Mouse (Mus musculus) E14TG2a.4 (cell line): ENCODE results near the gene Clasp1.

ENCODE experiments used
- CTCF ChIP-seq: conservative IDR thresholded peaks from 2 replicates; pipeline ENCODE4 v1.5.1; 2014; ENCODE audit warnings: low read length
- NANOG ChIP-seq: IDR thresholded peaks from 2 replicates; pipeline ENCODE4 v1.6.1; 2014; ENCODE audit warnings: borderline replicate concordance, low read length, mixed read lengths
- POU5F1 ChIP-seq: IDR thresholded peaks from 2 replicates; pipeline ENCODE4 v1.6.1; 2014; ENCODE audit warnings: low read length, borderline replicate concordance

DNA sequence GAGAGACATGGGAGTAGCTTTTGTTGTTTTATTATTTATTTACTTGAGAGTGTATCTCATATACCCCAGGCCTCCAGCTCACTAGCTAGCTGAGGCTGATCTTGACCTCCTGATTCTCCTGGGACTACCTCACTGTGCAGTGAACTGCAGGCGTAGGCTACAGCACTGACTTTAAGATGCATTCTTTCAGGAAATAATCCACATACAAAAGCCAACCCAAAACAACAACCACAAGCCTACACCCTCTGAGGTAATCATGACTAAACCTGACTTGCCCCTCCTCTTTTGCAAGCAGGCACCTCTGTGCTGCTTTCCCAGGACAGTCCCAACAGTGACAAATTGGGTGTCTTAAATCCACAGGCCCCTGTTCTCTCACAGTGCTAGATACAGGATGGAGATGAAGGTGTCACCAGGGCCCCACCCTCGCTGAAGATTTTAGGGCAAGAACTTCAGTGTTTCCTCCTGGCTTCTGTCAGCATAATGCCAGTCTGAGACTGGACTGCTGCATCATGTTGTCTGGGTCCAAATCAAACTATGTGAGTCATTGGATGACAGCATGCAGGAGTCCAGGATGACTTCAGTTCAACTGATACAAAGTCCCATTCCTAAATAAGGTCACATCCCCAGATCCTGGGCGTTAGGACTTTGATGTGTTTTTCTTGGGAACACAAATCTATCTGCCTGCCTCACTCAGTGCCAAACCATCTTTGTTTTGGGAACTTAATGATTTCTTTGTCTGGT is 20.0 kb upstream of the Clasp1 start:
- TF ChIP-seq CTCF (no peak), POU5F1 (no peak), NANOG (no peak)
